Mouse (Mus musculus): Measurements from ENCODE around the gene C2cd4d. TPM values are rescaled to one million over a fixed set of nuclear protein-coding genes. Genes with fewer than 3 reads are reported as not detected.

C2cd4d gene
- polyA plus RNA-seq (2012), result not detected in 2 replicates

- TF ChIP-seq TAL1 (IDR thresholded peaks at IDR 0.05; ENCODE audit: low read length) (no peak), GATA1 (IDR thresholded peaks at IDR 0.05; ENCODE audit: low read length) (no peak)
Observed at GRCm38 (mm10) chr3:94362138-94362537, at the start of gene C2cd4d. Gene C2cd4d (plus strand): TSS chr3:94362438.

GRCm38 (mm10) chr3:94328681-94329080 lies 33.6 kb upstream of the C2cd4d start:
- Histone ChIP-seq H3K4me1 (ENCODE audit: control insufficient read depth) (no peaks in the 10 kb centered on the region), H3K36me3 (ENCODE audit: control insufficient read depth) (no peaks in the 10 kb centered on the region), H3K9me3 (ENCODE audit: control insufficient read depth, low read length) (no peaks in the 10 kb centered on the region), H3K4me3 (replicated peaks) (no peak overlapping the region), H3K27me3 (ENCODE audit: control insufficient read depth) (no peaks in the 10 kb centered on the region)
- TF ChIP-seq TAL1 (IDR thresholded peaks at IDR 0.05; ENCODE audit: low read length) (no peak), GATA1 (IDR thresholded peaks at IDR 0.05; ENCODE audit: low read length) (no peak)

More at GRCm38 (mm10) chr3:94362138-94362537, at the start of gene C2cd4d:
- peaks cover 59% of the 10 kb centered on the region for H3K27me3 ChIP-seq (ENCODE audit: control insufficient read depth)
- no peaks in the 10 kb centered on the region for H3K36me3 ChIP-seq (ENCODE audit: control insufficient read depth)
- H3K4me3 ChIP-seq (replicated peaks), result no peak within 1 kb of the TSS
- peaks cover 7% of the 10 kb centered on the region for H3K4me1 ChIP-seq (ENCODE audit: control insufficient read depth)
- H3K9me3 ChIP-seq (ENCODE audit: control insufficient read depth, low read length), result peaks cover 4% of the 10 kb centered on the region; the same call in 1 of the 2 replicates

GRCm38 (mm10) chr3:94334442-94334841 lies 27.8 kb upstream of the C2cd4d start:
- Histone ChIP-seq H3K27me3 (ENCODE audit: control insufficient read depth) (no peaks in the 10 kb centered on the region), H3K9me3 (ENCODE audit: control insufficient read depth, low read length) (no peaks in the 10 kb centered on the region), H3K4me3 (replicated peaks) (no peak overlapping the region), H3K4me1 (ENCODE audit: control insufficient read depth) (no peaks in the 10 kb centered on the region), H3K36me3 (ENCODE audit: control insufficient read depth) (no peaks in the 10 kb centered on the region)
- TF ChIP-seq TAL1 (IDR thresholded peaks at IDR 0.05; ENCODE audit: low read length) (no peak), GATA1 (IDR thresholded peaks at IDR 0.05; ENCODE audit: low read length) (no peak)

GRCm38 (mm10) chr3:94338522-94338921 lies 23.7 kb upstream of the C2cd4d start:
- no peak for TF ChIP-seq GATA1 (IDR thresholded peaks at IDR 0.05; ENCODE audit: low read length)
- no peak for TF ChIP-seq TAL1 (IDR thresholded peaks at IDR 0.05; ENCODE audit: low read length)
- Histone ChIP-seq H3K9me3 (ENCODE audit: control insufficient read depth, low read length) (no peaks in the 10 kb centered on the region), H3K4me1 (ENCODE audit: control insufficient read depth) (no peaks in the 10 kb centered on the region), H3K4me3 (replicated peaks) (no peak overlapping the region), H3K27me3 (ENCODE audit: control insufficient read depth) (no peaks in the 10 kb centered on the region), H3K36me3 (ENCODE audit: control insufficient read depth) (no peaks in the 10 kb centered on the region)

- TF ChIP-seq GATA1 (IDR thresholded peaks at IDR 0.05; ENCODE audit: low read length) (no peak), TAL1 (IDR thresholded peaks at IDR 0.05; ENCODE audit: low read length) (no peak)
- no peaks in the 10 kb centered on the region for H3K27me3 ChIP-seq (ENCODE audit: control insufficient read depth)
- no peaks in the 10 kb centered on the region for H3K9me3 ChIP-seq (ENCODE audit: control insufficient read depth, low read length)
- H3K36me3 ChIP-seq (ENCODE audit: control insufficient read depth), result no peaks in the 10 kb centered on the region
- no peak within 1 kb of the TSS for H3K4me3 ChIP-seq (replicated peaks)
- H3K4me1 ChIP-seq (ENCODE audit: control insufficient read depth), result no peaks in the 10 kb centered on the region
Observed at GRCm38 (mm10) chr3:94341959-94342422, 20.2 kb upstream of the C2cd4d start, which contains the start of gene Them5. Gene Them5 (plus strand): TSS chr3:94342099.

GRCm38 (mm10) chr3:94342552-94342951 lies 19.7 kb upstream of the C2cd4d start:
- no peak overlapping the region for H3K4me3 ChIP-seq (replicated peaks)
- no peak for TF ChIP-seq TAL1 (IDR thresholded peaks at IDR 0.05; ENCODE audit: low read length)
- no peak for TF ChIP-seq GATA1 (IDR thresholded peaks at IDR 0.05; ENCODE audit: low read length)
- H3K4me1 ChIP-seq (ENCODE audit: control insufficient read depth), result no peaks in the 10 kb centered on the region
- H3K27me3 ChIP-seq (ENCODE audit: control insufficient read depth), result no peaks in the 10 kb centered on the region
- H3K9me3 ChIP-seq (ENCODE audit: control insufficient read depth, low read length), result no peaks in the 10 kb centered on the region
- no peaks in the 10 kb centered on the region for H3K36me3 ChIP-seq (ENCODE audit: control insufficient read depth)

- Histone ChIP-seq H3K9me3 (ENCODE audit: control insufficient read depth, low read length) (no peaks in the 10 kb centered on the region), H3K27me3 (ENCODE audit: control insufficient read depth) (no peaks in the 10 kb centered on the region), H3K36me3 (ENCODE audit: control insufficient read depth) (no peaks in the 10 kb centered on the region), H3K4me1 (ENCODE audit: control insufficient read depth) (no peaks in the 10 kb centered on the region), H3K4me3 (replicated peaks) (no peak overlapping the region)
- no peak for TF ChIP-seq TAL1 (IDR thresholded peaks at IDR 0.05; ENCODE audit: low read length)
- TF ChIP-seq GATA1 (IDR thresholded peaks at IDR 0.05; ENCODE audit: low read length), result no peak
Observed at GRCm38 (mm10) chr3:94344182-94344581, 18.1 kb upstream of the C2cd4d start.

- no peaks in the 10 kb centered on the region for H3K9me3 ChIP-seq (ENCODE audit: control insufficient read depth, low read length)
- no peak for TF ChIP-seq TAL1 (IDR thresholded peaks at IDR 0.05; ENCODE audit: low read length)
- TF ChIP-seq GATA1 (IDR thresholded peaks at IDR 0.05; ENCODE audit: low read length), result no peak
- H3K27me3 ChIP-seq (ENCODE audit: control insufficient read depth), result no peaks in the 10 kb centered on the region
- no peaks in the 10 kb centered on the region for H3K4me1 ChIP-seq (ENCODE audit: control insufficient read depth)
- no peak overlapping the region for H3K4me3 ChIP-seq (replicated peaks)
- no peaks in the 10 kb centered on the region for H3K36me3 ChIP-seq (ENCODE audit: control insufficient read depth)
Observed at GRCm38 (mm10) chr3:94344897-94345296, 17.3 kb upstream of the C2cd4d start.

- 0 out of 2 replicates have a peak, but pooled peaks cover 2% of the 10 kb centered on the region for H3K9me3 ChIP-seq (ENCODE audit: control insufficient read depth, low read length)
- TF ChIP-seq GATA1 (IDR thresholded peaks at IDR 0.05; ENCODE audit: low read length), result no peak
- TF ChIP-seq TAL1 (IDR thresholded peaks at IDR 0.05; ENCODE audit: low read length), result no peak
- H3K4me1 ChIP-seq (ENCODE audit: control insufficient read depth), result no peaks in the 10 kb centered on the region
- H3K4me3 ChIP-seq (replicated peaks), result no peak overlapping the region
- H3K36me3 ChIP-seq (ENCODE audit: control insufficient read depth), result no peaks in the 10 kb centered on the region
- H3K27me3 ChIP-seq (ENCODE audit: control insufficient read depth), result no peaks in the 10 kb centered on the region
Observed at GRCm38 (mm10) chr3:94348146-94348545, 14.1 kb upstream of the C2cd4d start.

- H3K27me3 ChIP-seq (ENCODE audit: control insufficient read depth), result peaks cover 52% of the 10 kb centered on the region
- TF ChIP-seq GATA1 (IDR thresholded peaks at IDR 0.05; ENCODE audit: low read length) (no peak), TAL1 (IDR thresholded peaks at IDR 0.05; ENCODE audit: low read length) (no peak)
- H3K9me3 ChIP-seq (ENCODE audit: control insufficient read depth, low read length), result peaks cover 4% of the 10 kb centered on the region; the same call in 1 of the 2 replicates
- H3K4me3 ChIP-seq (replicated peaks), result no peak overlapping the region
- peaks cover 7% of the 10 kb centered on the region for H3K4me1 ChIP-seq (ENCODE audit: control insufficient read depth)
- H3K36me3 ChIP-seq (ENCODE audit: control insufficient read depth), result no peaks in the 10 kb centered on the region
Observed at GRCm38 (mm10) chr3:94360812-94361211, 1.4 kb upstream of the C2cd4d start.
